Mouse (Mus musculus): ENCODE results near the gene Mb.

Mb gene

DNA sequence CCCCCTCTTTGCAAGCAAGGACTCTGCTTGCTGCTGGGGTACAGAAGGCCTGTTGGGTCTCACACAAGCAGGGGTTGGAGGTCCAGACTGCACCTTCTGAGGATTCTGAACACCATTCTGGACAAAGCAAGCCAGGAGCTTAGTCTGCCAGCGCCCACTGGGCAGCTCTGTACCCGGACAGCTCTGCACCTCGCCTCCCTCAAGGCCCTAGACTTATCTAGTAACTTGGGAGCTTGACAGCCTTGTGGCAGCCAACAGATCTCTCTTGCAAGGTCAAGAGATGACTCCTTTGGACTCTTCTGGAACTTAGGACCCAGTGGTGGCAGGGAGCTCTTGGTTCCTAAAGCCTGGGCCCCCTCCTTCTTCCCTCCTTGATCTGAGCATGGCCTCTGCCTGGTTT is 23.4 kb downstream of the Mb start:
- in situ Hi-C loops (cut with MseI, MboI) = no loop called here

DNA sequence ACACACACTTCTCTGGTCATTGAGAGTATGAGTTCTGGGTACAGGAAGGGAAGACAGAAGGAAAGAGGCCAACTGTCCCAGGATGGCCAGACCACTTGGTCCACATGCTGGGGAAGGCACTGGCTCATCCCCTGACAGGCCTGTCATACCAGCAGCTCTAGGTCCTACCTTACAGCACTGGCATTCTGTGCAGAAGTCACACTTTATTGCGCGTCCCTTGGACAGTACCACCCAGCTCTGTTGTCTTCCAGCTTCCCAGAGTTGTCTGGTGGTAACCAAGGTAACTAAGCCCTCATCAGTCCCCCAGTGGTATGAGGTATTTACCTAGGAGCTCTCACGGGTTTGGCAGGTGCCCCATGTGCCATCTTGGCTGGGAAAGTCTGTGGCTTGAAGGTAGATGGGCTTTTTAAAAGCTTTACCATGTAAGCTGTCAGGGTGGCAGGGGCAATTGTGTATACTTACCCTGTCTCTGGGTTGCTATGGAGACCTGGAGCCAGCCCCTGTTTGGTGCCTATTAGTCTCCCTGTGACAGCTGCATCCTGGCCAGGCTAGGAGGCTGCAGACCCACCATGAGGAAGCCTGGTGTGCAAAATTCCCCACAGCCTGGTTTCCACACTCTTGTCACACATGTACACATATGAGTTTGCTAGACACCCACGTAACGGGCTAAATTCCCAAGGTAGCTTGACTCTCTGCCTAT is 24.4 kb downstream of the Mb start:
- in situ Hi-C loops (cut with MseI, MboI) = no loop called here

DNA sequence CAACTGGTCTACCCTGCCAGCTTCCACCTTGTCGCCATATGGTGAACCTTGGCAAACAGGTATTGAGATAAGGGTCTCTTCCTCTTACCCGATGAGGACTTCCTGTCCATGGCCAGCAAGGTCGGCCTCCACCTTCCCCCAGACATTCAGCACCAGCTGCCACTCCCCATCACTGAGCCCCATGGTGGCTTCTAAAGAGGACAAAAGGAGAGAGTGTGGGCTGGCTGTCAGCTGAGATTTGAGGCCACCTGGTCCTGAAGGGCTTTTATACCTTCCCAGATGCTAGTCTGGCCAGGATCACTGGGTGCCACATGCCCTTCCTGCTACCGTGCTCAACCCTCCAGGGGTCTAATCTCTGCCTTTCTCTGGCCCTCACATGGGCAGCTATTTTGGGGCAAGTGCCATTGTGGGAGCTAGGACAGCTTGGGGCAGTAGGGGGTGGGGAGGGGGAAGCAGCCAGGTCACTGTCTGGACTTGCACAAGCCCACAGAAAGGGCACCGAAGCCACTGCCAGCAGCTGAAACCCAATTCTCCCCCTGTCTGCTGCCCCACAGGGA is 28.0 kb downstream of the Mb start:
- in situ Hi-C loops (cut with MseI, MboI) = no loop called here

DNA sequence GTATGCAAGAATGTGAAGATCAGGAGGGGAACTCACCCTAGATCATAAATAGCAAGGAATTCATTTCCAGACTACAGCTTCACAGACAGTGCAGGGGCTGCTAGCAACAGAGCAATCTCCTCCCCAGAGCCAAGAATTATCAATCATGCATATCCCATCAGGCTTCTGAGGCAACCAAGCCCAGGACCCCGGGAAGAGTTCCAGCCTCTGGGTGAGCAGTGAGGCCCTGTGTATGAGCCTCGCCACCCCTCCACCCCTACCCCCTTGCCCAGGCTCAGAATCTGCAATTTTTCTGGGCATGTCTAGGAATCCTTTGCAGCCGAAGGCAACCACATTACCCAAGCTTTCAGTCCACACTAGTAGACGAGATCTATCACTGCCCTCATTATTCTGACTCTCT is 28.6 kb downstream of the Mb start:
- in situ Hi-C loops (cut with MseI, MboI) = no loop called here

DNA sequence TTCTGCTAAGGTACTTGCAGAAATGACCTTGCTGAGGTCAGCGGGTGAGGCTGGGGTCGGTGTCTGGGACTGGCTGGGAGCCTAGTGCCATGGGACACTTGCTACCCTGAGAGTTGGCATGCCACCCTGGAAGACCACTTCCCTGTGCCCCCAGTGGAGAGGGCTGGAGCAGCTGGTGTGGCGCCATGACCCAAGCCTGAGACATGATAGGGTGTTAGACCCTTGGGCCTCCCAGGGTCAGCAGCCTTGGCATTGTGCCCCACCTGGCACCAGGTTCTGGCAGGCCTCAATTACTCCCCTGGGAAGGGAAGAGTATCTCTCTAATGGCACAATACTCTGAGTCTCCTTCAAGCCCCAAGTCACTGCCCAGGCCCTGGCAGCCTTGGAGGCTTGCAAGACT is 29.4 kb downstream of the Mb start:
- in situ Hi-C loops (cut with MseI, MboI) = no loop called here

DNA sequence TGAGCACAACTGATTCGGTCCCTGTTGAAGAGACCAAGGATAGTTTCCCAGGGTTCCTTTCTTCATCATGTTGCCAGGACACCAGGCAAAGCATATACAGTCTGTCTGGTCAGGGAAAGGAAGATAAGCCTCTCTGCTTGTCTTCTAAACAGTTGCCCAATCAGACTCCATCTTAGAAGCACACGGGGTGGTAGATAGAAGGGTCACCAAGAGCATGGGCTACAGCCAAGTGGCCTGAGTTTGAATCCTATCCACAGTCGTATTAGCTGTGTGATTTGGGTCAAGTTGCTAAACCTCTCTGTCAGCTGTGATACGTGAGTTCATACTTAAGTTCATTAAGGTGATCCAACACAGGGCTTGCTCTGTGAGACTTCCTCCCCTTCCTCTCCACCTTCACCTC is 30.3 kb downstream of the Mb start:
- in situ Hi-C loops (cut with MseI, MboI) = no loop called here

DNA sequence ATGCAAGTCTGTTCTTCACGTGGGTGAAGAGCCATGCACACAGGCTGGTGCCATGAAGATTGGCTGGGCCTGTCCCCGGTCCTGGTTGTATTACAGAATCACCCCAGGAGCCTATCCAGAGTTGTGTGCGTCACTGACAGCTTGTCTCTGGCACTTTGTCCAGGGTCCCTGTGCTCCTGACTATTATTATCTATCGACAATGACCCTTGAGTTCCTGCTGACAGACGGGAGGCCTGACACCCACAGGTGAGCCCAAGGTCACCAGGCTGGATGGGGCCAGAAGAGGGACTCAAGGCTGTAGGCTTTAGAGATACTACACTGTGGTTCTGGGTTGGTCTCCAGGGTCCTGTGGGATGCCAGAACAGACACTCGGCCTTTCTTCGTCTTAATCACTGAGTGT is 30.9 kb downstream of the Mb start:
- in situ Hi-C loops (cut with MseI, MboI) = no loop called here

DNA sequence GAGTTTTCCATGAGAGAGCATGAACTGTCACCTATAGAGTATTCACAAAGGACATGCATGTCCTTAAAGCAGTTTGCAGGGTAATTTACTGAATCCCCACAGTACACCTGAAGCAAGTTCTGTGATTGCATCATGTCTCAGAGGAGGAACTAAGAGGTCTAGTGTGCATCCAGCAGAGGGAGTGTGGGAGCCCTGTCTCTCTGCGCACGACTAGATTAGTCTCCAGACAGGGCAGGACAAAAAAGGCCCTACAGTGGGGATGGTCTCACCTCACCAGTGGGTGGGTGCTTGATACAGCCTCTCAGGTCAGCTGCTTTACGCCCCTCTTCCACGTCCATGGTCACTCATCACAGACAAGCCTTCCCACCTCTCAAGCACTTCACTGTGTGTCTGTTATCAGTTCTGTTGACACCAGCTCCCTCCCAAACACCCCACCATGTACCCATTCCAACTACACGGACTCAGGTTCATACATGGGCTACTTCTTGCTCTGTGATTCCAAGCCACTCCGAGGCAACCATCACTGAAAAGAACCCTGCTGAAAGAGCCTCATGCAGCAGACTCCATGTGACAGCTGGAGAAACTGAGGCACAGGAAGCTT is 31.6 kb downstream of the Mb start:
- in situ Hi-C loops (cut with MseI, MboI) = no loop called here

DNA sequence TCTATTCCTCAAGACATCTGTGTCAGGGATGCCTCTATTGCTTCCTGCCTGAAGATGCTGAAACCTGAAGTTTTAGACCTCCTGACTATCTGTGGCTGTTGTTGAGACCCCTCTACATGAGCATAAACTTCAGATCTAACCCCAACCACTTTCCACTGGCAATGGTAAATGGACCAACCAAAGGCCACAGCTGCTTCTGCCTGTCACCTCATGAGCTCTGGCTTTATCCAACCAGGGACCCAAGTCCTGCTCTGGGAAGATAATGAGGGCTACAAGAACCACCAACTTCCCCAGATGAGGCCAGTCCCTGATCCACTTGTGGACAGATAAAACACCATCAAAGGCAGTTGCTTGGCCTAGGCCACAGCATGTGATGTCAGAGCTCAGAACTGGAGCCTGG is 32.6 kb downstream of the Mb start:
- in situ Hi-C loops (cut with MseI, MboI) = no loop called here

DNA sequence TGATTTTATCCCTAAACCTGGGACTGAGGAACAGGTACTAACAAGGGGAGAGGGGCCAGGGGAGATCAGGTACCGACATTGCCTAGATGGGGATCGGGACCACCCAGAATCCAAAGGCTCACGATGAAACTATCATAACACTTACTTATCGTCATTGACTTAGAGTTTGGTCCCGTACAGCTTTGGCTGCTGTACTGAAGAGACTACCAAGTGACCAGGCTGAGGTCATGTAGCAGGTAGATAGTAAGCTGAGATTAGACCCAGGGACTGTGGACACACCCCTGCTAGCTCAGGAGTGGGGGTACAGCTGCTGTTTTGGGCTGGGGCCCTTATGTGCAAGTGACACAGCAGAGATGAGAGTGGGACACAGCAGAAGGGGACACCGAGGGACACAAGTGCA is 34.0 kb downstream of the Mb start:
- in situ Hi-C loops (cut with MseI, MboI) = no loop called here

DNA sequence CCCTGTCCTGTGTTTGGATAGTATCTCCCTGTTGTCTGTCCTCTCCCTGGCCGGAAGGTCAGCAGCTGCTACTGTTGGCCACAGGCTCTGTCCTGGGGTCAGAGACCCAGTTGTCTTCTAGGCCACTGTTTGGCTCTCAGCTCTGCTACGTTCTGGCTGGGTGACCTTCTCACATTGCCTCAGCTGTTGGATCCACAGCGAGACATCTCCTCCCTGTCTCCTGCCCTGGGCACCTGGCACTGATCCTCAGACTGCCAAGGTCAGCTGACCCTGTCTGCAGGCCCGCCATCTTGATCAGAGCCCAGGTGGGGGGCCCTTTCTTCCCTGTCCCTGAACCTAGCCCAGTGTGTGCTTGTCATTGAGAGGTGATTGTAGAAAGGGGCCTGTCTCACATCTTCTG is 35.5 kb downstream of the Mb start:
- in situ Hi-C loops (cut with MseI, MboI) = no loop called here

DNA sequence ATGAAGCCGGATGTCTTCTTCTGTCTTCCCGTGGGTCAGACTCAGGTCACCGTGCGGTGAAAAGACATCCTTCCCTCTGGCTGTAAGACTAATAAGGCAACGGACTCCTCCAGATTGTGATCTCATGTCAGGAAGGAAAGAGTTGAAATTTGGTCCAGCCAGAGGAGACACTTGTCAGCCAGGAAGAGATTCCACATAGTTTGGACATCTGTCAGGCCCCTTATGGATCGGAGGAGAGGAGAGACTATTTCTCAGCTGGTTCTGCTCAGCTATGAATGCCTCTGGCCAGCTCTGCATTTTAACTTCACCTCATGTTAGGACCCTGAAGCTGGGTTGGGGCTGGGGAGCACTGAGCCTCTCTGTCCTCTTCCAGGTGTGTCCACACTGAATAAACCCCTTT is 36.0 kb downstream of the Mb start:
- in situ Hi-C loops (cut with MseI, MboI) = no loop called here

DNA sequence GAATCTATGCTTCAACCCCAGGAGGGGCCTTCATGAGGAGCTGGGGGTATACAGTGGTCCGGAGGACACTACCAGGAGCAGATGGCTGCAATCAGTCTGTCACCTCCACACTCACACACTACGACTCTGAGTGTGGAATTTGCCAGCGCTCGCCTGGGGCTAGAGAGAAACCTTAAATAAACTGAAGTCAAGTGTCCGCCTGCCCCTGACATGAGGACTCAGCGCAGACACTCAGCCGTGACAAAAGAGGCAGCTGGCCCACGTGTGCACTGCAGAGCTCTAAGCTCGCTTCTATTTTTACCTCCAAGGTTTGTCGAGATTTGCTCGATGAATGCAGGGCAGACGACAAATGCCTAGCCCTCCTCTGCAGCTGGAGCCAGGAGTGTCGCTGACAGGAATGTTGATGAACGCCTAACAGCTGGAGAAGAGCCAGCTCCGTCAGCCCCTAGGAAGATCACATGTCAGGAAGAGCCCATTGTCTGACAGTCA is 36.7 kb downstream of the Mb start:
- in situ Hi-C loops (cut with MseI, MboI) = no loop called here

DNA sequence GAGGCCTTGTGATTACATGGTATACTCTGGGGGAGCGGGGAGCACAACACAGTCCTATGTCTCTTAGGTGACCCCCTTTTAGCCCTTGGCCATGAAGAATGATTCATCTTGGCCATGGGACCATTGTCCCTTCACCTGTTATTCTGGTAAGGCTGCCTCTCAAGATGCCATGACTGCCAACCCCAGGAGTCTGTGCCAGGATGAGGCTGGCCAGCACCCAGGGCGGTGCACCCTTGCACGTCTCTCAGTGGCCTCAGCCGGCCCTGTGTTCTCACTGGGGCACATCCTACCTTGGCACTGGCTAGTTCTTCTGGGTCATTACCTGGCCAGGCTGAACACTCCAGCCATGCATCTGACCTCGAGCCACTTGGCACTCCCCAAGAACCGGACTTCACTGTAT is 41.6 kb downstream of the Mb start:
- in situ Hi-C loops (cut with MseI, MboI) = no loop called here

DNA sequence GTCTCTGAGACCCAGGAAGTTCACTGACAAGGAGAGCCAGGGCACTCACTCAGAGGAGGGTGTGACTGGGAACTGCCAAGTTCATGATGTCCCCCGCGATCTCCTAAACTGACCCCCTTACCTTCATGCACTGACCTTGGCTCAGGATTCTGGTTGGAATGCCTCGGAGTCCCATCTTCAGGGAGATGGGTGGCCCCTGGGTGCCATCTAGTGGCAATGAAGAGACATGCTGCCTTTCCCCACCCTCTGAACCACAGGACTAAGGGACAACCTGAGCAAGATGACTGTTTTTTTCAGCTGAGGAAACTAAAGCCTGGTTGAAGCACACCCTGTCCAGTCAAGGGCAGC is 46.6 kb downstream of the Mb start:
- in situ Hi-C loops (cut with MseI, MboI) = no loop called here

DNA sequence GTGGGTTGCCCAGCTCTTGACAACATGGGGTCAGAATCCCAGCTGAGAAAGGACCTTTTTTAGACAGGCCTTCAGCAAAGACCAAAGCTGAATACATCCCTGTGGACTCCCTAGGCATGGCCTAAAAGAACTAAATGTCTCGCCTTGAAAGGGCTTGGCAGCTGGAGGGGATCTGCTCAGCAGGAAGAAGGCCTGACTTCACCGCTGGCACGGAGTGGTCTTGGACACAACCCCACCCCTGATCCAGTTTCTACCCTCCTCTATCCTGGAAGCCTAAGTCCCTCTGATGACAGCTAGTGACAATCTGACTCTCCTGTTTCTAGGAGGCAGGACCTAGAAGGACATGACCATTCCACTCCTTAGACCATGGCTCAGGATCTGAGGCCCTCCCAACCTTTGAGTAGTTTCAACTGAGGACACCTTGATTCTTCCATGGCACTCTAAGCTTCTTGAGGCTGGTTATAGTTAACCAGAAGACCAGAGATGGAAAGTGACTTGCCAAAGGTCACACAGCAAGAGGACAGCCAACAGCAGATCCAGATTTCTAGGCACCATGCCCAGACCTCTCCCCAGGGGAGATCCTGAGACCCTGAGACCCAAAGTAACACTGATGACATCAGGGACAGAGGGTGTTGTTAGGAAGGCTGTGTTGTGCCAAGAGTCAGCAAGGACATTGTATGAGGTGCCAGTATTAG is 47.1 kb downstream of the Mb start:
- in situ Hi-C loops (cut with MseI, MboI) = no loop called here

DNA sequence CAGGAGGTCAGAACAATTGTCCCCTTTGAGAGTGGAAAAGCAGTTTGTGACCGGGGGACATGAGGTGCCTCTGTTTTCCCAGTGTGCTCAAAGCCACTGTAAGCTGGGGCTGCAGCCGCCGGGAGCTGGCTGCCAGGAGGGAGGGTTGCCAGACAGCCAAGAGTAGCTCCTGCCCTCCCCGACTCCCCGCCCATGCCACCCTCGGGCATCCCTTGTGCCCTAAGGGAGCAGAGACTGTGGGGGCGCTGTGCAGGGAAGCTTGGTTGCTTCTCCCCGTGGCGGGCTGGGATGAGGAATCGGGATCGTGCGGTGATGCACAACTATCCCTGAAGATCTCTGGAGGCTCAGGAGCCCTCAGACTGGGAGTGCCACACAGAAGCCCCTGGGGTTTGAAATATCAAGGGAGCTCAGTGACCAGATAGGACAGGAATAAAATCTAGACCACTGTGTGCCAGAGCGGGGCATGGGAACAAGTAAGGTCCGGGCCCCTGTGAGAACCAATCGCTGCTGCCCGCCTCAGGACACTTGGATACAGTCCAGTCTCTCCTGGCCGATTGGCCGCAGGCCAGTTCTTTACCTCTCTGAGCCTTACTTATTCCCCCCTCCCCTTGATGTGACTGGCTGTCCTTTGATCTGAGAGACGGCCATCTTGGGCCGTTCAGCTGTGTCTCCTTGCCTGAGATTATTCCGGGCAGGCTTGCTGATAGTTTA is 51.4 kb downstream of the Mb start:
- in situ Hi-C loops (cut with MseI, MboI) = no loop called here

DNA sequence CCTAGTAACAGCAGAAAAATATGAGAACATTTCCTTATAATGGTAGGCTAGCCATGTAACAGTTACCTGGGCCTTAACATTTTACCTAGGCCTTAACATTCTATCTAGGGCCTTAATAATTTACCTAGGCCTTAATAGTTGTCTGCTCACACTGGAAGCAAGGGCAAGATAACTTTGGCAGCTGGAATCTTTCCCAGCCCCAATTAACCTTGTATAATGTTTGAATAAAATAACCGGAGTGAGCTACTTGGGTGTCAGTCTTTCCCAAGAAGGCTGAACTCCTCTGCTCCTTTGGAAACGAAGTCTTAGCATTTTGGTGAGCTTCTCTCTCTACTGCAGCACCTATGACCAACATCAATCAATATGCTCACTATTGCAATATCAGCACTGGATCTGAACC is 52.4 kb downstream of the Mb start:
- in situ Hi-C loops (cut with MseI, MboI) = no loop called here

DNA sequence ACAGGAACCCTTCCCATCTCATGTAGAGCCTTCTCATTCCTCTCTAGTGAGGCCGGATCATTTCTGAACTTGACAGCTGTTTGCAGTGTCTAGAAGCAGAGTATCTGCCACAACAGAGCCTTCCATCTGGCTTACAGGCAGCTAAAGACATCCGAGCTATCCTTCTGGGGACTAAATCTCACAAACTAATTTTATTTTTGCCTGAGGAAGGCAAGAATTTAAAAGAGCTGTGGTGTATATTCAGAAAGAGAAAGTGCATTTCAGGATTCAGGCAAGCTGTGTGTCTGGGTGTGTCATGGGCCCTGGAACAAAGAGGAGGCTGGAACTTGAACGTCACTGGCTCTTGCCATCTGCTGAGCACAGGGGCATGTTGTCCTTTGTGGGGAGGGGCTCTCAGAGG is 56.1 kb downstream of the Mb start:
- in situ Hi-C loops (cut with MseI, MboI) = no loop called here

DNA sequence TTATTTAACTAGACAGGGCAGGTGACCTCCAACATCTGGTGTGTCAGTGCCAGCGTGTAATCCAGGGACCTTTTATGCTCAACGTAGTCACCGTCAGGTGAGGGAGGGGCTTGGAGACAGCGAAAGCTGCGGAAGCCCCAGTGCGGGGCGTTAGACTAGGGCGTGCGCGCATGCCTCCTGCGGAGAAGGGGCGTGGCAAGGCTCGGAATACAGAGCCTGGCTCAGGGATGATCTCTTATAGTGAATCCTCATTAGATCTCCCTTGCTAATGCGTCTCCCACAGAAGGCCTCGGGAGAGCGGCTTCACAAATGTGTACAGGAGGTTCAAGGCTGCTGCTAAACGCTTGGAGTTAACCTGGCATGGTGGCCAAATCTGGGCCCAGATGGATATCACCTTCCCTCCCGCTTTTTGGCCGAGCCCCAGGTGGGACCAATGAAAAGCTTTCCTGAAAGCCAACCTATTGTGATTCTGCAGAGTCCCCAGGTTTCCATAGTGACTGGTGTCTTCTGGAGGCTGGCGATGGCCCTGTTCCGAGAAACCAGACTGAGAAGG is 62.9 kb downstream of the Mb start:
- in situ Hi-C loops (cut with MseI, MboI) = no loop called here

DNA sequence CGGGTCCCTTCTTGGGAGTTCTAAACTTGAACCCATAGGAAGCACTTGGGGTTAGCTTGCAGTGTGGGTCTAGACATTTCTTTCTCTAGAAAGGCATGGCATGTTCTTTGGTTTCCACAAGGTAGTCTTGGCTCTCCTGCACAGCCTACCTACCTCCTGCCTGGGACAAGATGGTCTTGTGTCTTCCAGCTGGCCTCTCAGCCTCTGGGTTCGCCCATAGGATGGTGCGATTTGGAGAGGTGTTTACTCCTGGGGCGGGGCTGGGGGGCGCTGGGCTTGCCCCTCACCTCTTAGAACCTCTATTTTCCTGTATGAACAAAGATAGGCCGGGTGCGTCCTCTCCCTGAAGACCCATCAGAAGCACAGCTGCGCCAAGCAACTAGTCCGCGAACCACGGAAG is 63.3 kb downstream of the Mb start:
- in situ Hi-C loops (cut with MseI, MboI) = no loop called here

DNA sequence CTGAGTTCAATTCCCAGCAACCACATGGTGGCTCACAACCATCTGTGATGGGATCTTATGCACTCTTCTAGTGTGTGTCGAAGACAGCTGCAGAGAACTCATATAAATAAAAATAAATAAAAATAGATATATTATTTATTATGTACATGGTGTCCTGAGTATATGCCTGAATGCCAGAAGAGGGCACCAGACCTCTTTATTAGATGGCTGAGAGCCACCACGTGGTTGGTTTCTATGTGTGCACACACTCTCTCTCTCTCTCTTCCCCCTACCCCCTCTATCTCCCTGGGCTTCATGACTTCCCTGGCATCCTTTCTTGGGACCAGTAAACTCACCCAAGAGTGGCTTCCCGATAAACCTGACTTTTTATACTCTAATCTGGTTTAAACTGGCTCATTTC is 67.7 kb downstream of the Mb start:
- in situ Hi-C loops (cut with MseI, MboI) = no loop called here
